In the genomic region with DNA sequence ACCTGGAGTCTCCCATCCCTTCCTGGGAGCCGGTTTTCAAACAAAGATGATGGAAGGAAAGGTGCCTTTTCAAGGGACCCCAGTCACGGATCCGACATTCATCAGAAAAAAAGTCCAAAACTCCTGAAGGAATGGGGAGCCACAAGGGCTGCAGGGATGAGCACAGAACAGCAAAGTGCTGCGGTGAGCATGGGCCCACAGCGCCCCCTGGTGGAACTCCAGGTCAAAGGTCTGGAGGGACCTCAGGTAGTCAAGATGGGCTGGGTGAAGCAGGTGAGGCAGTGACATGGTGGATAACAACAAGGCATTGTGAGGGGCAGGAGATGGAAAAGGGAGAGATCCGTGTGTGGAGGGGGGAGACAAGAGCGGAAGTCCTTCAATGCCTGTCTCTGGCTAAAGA, we compare ENCODE assay signal across 8 mouse cellular contexts. TPM values are rescaled to one million over a fixed set of nuclear protein-coding genes. Genes with fewer than 3 reads are reported as not detected.
DNase-seq lines count a peak whose midpoint lies in the region; ATAC-seq and TF ChIP-seq lines count a peak whose summit lies in the region.
"Had no signal": no experiment of that assay in that cellular context is flagged by ENCODE, and none has a peak within 500 bp of the region (broad histone marks: within the 10 kb centered on the region; RNA-seq: fewer than 3 reads in every experiment).

No protein-coding gene starts in this region.

- no peaks in the 10 kb centered on the region for H3K36me3 ChIP-seq in forebrain, embryonic 13.5 days (ENCODE audit: poor library complexity, severe bottlenecking)
- no peaks in the 10 kb centered on the region for H3K36me3 ChIP-seq in hindbrain, embryonic 14.5 days (replicated peaks; ENCODE audit: control insufficient read depth, insufficient read depth)
- H3K36me3 ChIP-seq in midbrain, embryonic 11.5 days (ENCODE audit: control insufficient read depth, insufficient read depth, low read length) = no peaks in the 10 kb centered on the region

- H3K27me3 ChIP-seq in Patski = no peaks in the 10 kb centered on the region
- H3K27me3 ChIP-seq in forebrain, embryonic 13.5 days = no peaks in the 10 kb centered on the region
- H3K27me3 ChIP-seq in hindbrain, embryonic 14.5 days (ENCODE audit: control insufficient read depth, insufficient read depth, low read length) = no peaks in the 10 kb centered on the region
- H3K27me3 ChIP-seq in midbrain, embryonic 11.5 days (ENCODE audit: control insufficient read depth, insufficient read depth, low read length) = no peaks in the 10 kb centered on the region

- no peak overlapping the region for H3K4me3 ChIP-seq in forebrain, embryonic 13.5 days
- no peak overlapping the region for H3K4me3 ChIP-seq in hindbrain, embryonic 14.5 days (replicated peaks; ENCODE audit: low read length)
- no peak overlapping the region for H3K4me3 ChIP-seq in midbrain, embryonic 11.5 days (ENCODE audit: low read depth, low read length)

- TF ChIP-seq CTCF in Patski (IDR thresholded peaks at IDR 0.05) = no peak

- H3K9me3 ChIP-seq in forebrain, embryonic 13.5 days (replicated peaks) = no peaks in the 10 kb centered on the region
- no peaks in the 10 kb centered on the region for H3K9me3 ChIP-seq in hindbrain, embryonic 14.5 days (ENCODE audit: control insufficient read depth, low read length)
- no peaks in the 10 kb centered on the region for H3K9me3 ChIP-seq in midbrain, embryonic 11.5 days (ENCODE audit: control insufficient read depth, low read length)

- DNase-seq in Patski (ENCODE audit: low read depth, low spot score) = no peak
- DNase-seq in c-Kit-positive CD71-positive TER-119-positive erythroid progenitor cells, embryonic 14.5 days (ENCODE audit: low spot score) = peak; percentile 55
- DNase-seq in hindbrain, embryonic 14.5 days (ENCODE audit: low spot score) = peak; percentile 84
- peak; percentile 40 to 76 for DNase-seq in left cerebral cortex, adult 8-10 months (ENCODE audit: low spot score in 2 of 2)
- peak; percentile 97 for DNase-seq in midbrain, embryonic 11.5 days (ENCODE audit: low spot score, missing footprints)
- peak; percentile 62 to 85 for DNase-seq in spleen, adult 18-20 months

- WGBS in forebrain, embryonic 13.5 days = 8% methylated on average over 7 of the region's 7 CpGs
- 3% methylated on average over 7 of the region's 7 CpGs for WGBS in hindbrain, embryonic 14.5 days
- WGBS in midbrain, embryonic 11.5 days = 5% methylated on average over 7 of the region's 7 CpGs

- POLR2A ChIA-PET in Patski (lab: Charles Lee) = no interaction called here

- CTCF ChIA-PET in Patski (lab: Charles Lee) = interaction anchor here (0.7 to 3.1 kb wide), 6 partner anchors 9 to 154 kb away, joined by 3 to 9 read pairs (median 4); no protein-coding TSS in a partner anchor

- no peak overlapping the region for H3K9ac ChIP-seq in forebrain, embryonic 13.5 days
- H3K9ac ChIP-seq in hindbrain, embryonic 14.5 days = no peak overlapping the region
- H3K9ac ChIP-seq in midbrain, embryonic 11.5 days (ENCODE audit: low read length) = no peak overlapping the region

- H3K4me1 ChIP-seq in forebrain, embryonic 13.5 days = no peaks in the 10 kb centered on the region
- peaks cover 3% of the 10 kb centered on the region; the same call in 1 of the 2 replicates for H3K4me1 ChIP-seq in hindbrain, embryonic 14.5 days (replicated peaks; ENCODE audit: control insufficient read depth, insufficient read depth, low read length)
- no peaks in the 10 kb centered on the region for H3K4me1 ChIP-seq in midbrain, embryonic 11.5 days (ENCODE audit: control insufficient read depth, insufficient read depth, low read length)

- no peak overlapping the region for H3K4me2 ChIP-seq in forebrain, embryonic 13.5 days
- H3K4me2 ChIP-seq in hindbrain, embryonic 14.5 days (replicated peaks) = no peak overlapping the region
- no peak overlapping the region for H3K4me2 ChIP-seq in midbrain, embryonic 11.5 days

- in situ Hi-C loops in Patski (cut with MboI; ENCODE audit: low pct_unique_long_range_greater_than_20kb) = no loop called here

- peak; percentile 45 for ATAC-seq in Patski
- peak; percentile 63 for ATAC-seq in forebrain, embryonic 13.5 days
- ATAC-seq in hindbrain, embryonic 14.5 days (ENCODE audit: low FRiP score) = no peak
- ATAC-seq in midbrain, embryonic 11.5 days (ENCODE audit: low FRiP score) = peak; percentile 66; the same call in 1 of the 2 replicates

- H3K27ac ChIP-seq in forebrain, embryonic 13.5 days = no peak overlapping the region
- no peak overlapping the region for H3K27ac ChIP-seq in hindbrain, embryonic 14.5 days
- no peak overlapping the region for H3K27ac ChIP-seq in midbrain, embryonic 11.5 days (ENCODE audit: low read depth, low read length)

RNA-seq across cellular contexts. Expression of a gene that starts 24.9 kb away (rescaled TPM):
- 49.6 TPM for polyA plus RNA-seq in Patski (2021)
- polyA plus RNA-seq in forebrain, embryonic 13.5 days (2015; fragmentation: Nextera tagmentation; extraction: Ambion mirVana) = 2.3 and 2.7 TPM in 2 replicates
- polyA plus RNA-seq in hindbrain, embryonic 14.5 days (2014; fragmentation: Nextera tagmentation; extraction: Ambion mirVana) = 1.6 and 1.7 TPM in 2 replicates
- 1 to 10 TPM; 3.3 to 4.4 (median 4.1) TPM for total RNA-seq in left cerebral cortex, adult 8-10 months (2022)
- 0.92 and 0.94 TPM in 2 replicates for polyA plus RNA-seq in midbrain, embryonic 11.5 days (2014; fragmentation: Nextera tagmentation; extraction: Ambion mirVana)

RNA-seq across cellular contexts. Expression of a gene that starts 53.8 kb away (rescaled TPM):
- polyA plus RNA-seq in Patski (2021) = 2.9 TPM
- not detected in 2 replicates for polyA plus RNA-seq in forebrain, embryonic 13.5 days (2015; fragmentation: Nextera tagmentation; extraction: Ambion mirVana)
- polyA plus RNA-seq in hindbrain, embryonic 14.5 days (2014; fragmentation: Nextera tagmentation; extraction: Ambion mirVana) = not detected in 2 replicates
- not detected for total RNA-seq in left cerebral cortex, adult 8-10 months (2022)
- polyA plus RNA-seq in midbrain, embryonic 11.5 days (2014; fragmentation: Nextera tagmentation; extraction: Ambion mirVana) = not detected in 2 replicates
- polyA plus RNA-seq: large intestine, adult 2 months had no signal

RNA-seq across cellular contexts. Expression of a gene that starts 57.9 kb away (rescaled TPM):
- 113 TPM for polyA plus RNA-seq in Patski (2021)
- polyA plus RNA-seq in forebrain, embryonic 13.5 days (2015; fragmentation: Nextera tagmentation; extraction: Ambion mirVana) = 3.9 and 4.7 TPM in 2 replicates
- polyA plus RNA-seq in hindbrain, embryonic 14.5 days (2014; fragmentation: Nextera tagmentation; extraction: Ambion mirVana) = 5.5 and 6.1 TPM in 2 replicates
- 10 to 100 TPM in 3 of 4 experiments, 1 to 10 TPM in 1; 9.3 to 13.7 (median 10.1) TPM for total RNA-seq in left cerebral cortex, adult 8-10 months (2022)
- 5.8 and 6.5 TPM in 2 replicates for polyA plus RNA-seq in midbrain, embryonic 11.5 days (2014; fragmentation: Nextera tagmentation; extraction: Ambion mirVana)

Comparison
In these comparisons a context has a peak if more than half of its experiments do, and no peak if none do; other contexts are left out.
1. RNA of a gene that starts 24.9 kb away (polyA plus RNA-seq): 49.6 TPM in Patski (single experiment); 2.3 to 2.7 TPM in forebrain, embryonic 13.5 days, 1.6 to 1.7 TPM in hindbrain, embryonic 14.5 days and 0.92 to 0.94 TPM in midbrain, embryonic 11.5 days; every median in the first group is over 10 times any median in the second.
2. RNA of a gene that starts 57.9 kb away (polyA plus RNA-seq): 113 TPM in Patski (single experiment); 5.5 to 6.1 TPM in hindbrain, embryonic 14.5 days, 5.8 to 6.5 TPM in midbrain, embryonic 11.5 days and 3.9 to 4.7 TPM in forebrain, embryonic 13.5 days; every median in the first group is over 10 times any median in the second.